Mouse (Mus musculus) CH12.LX (cell line): Measurements from ENCODE around the gene Palm2. TPM values are rescaled to one million over a fixed set of nuclear protein-coding genes. Genes with fewer than 3 reads are reported as not detected.

Source experiments
- DNase-seq: peaks from one replicate; pipeline ENCODE4 v3.0.0-alpha.2; 2013; ENCODE audit errors: extremely low read depth
- H3K27ac ChIP-seq: 2 replicates; pipeline ENCODE4 v1.5.1; 2012; ENCODE audit warnings: low read depth, mild to moderate bottlenecking, control low read depth, moderate library complexity; ENCODE audit not compliant: insufficient read depth
- H3K27me3 ChIP-seq: replicated peaks from 2 replicates; pipeline ENCODE3; 2012; ENCODE audit warnings: inconsistent platforms
- H3K36me3 ChIP-seq, 2 experiments: replicated peaks in 1 of 2; 2 replicates each; pipeline versions ENCODE3 to v1.6.1; 2012; ENCODE audit warnings: inconsistent platforms in 1 of 2, low read length in 1 of 2, mild to moderate bottlenecking in 1 of 2, mixed read lengths in 1 of 2, moderate library complexity in 1 of 2; ENCODE audit not compliant: control insufficient read depth in 1 of 2, insufficient read depth in 1 of 2
- H3K4me1 ChIP-seq, 2 experiments: 2 replicates each; pipeline ENCODE4 v1.6.1; 2012; ENCODE audit warnings: inconsistent platforms in 1 of 2, moderate library complexity in 1 of 2; ENCODE audit not compliant: insufficient read depth in 2 of 2, control insufficient read depth in 1 of 2
- H3K4me2 ChIP-seq: 2 replicates; pipeline ENCODE4 v1.6.1; 2012; ENCODE audit warnings: low read depth, mild to moderate bottlenecking, control low read depth; ENCODE audit not compliant: poor library complexity, insufficient read depth, severe bottlenecking
- H3K4me3 ChIP-seq, 3 experiments: fragments of 150-350 bp in 1 of 3; sonication (generic) in 1 of 3; replicated peaks in 1 of 3; 2 replicates each; pipeline versions ENCODE3 to v1.5.1; 2011 to 2012; ENCODE audit warnings: low read depth in 2 of 3, low read length in 2 of 3, mild to moderate bottlenecking in 2 of 3, moderate library complexity in 2 of 3, control low read depth in 1 of 3, improper control_type of control experiment in 1 of 3, inconsistent platforms in 1 of 3, mixed read lengths in 1 of 3; ENCODE audit not compliant: poor library complexity in 1 of 3
- H3K79me2 ChIP-seq: replicated peaks from 2 replicates; pipeline ENCODE4 v1.6.1; 2012; ENCODE audit warnings: mild to moderate bottlenecking, moderate library complexity; ENCODE audit not compliant: control insufficient read depth, poor library complexity, insufficient read depth, severe bottlenecking; ENCODE audit errors: extremely low read depth
- H3K9ac ChIP-seq: 2 replicates; pipeline ENCODE4 v1.6.1; 2012; ENCODE audit warnings: low read depth, mild to moderate bottlenecking, control low read depth, moderate library complexity; ENCODE audit not compliant: insufficient read depth
- H3K9me3 ChIP-seq: replicated peaks from 2 replicates; pipeline ENCODE3; 2012; ENCODE audit warnings: low read length, inconsistent platforms, mixed read lengths
- BHLHE40 ChIP-seq: IDR thresholded peaks from 2 replicates; pipeline ENCODE4 v1.6.1; 2011; ENCODE audit warnings: mild to moderate bottlenecking, low read depth, low read length, improper control_type of control experiment
- CHD2 ChIP-seq: IDR thresholded peaks from 2 replicates; pipeline ENCODE4 v1.6.1; 2011; ENCODE audit warnings: low read length, improper control_type of control experiment
- CTCF ChIP-seq, 2 experiments: IDR thresholded peaks in 1 of 2; conservative IDR thresholded peaks in 1 of 2; 2 replicates each; pipeline ENCODE4 v1.5.1; 2011 to 2012; ENCODE audit warnings: low read depth in 2 of 2, low read length in 2 of 2, improper control_type of control experiment in 1 of 2, inconsistent platforms in 1 of 2, mild to moderate bottlenecking in 1 of 2, moderate library complexity in 1 of 2
- MAZ ChIP-seq: IDR thresholded peaks from 2 replicates; pipeline ENCODE4 v1.6.1; 2012; ENCODE audit warnings: low read depth, mild to moderate bottlenecking, inconsistent platforms, low read length, improper control_type of control experiment, moderate library complexity
- PAX5 ChIP-seq: IDR thresholded peaks from 2 replicates; pipeline ENCODE4 v1.6.1; 2012; ENCODE audit warnings: low read length, inconsistent platforms, mixed read lengths
- RAD21 ChIP-seq: IDR thresholded peaks from 2 replicates; pipeline ENCODE4 v1.6.1; 2011; ENCODE audit warnings: low read depth, mild to moderate bottlenecking, low read length, improper control_type of control experiment, moderate library complexity
- SMC3 ChIP-seq: IDR thresholded peaks from 2 replicates; pipeline ENCODE4 v1.6.1; 2011; ENCODE audit warnings: low read depth, low read length, improper control_type of control experiment
- TCF12 ChIP-seq: IDR thresholded peaks from 2 replicates; pipeline ENCODE4 v1.6.1; 2014; ENCODE audit warnings: low read depth, mild to moderate bottlenecking, inconsistent platforms, low read length, improper control_type of control experiment
- dilution Hi-C: fragments of 300-500 bp; cut with MboI; formaldehyde crosslinking; loops from 2 replicates; pipeline ENCODE4 v1.14.3; 2020; ENCODE audit warnings: low sequenced_read_pairs; ENCODE audit not compliant: extremely low pct_unique_long_range_greater_than_20kb, extremely low pct_ligation_motif_present
- in situ Hi-C: fragments of 300-500 bp; cut with MboI; formaldehyde crosslinking; loops from 3 replicates; pipeline ENCODE4 v1.14.3; 2019; ENCODE audit warnings: low sequenced_read_pairs, low pct_ligation_motif_present, low pct_unique_long_range_greater_than_20kb, mixed read lengths
- polyA plus RNA-seq: library from polyadenylated mRNA; unstranded; fragments of >175 nt; gene quantifications from 2 replicates; pipeline ENCODE4 v1.2.1, GENCODE M21; 2012; ENCODE audit warnings: low read depth; ENCODE audit not compliant: insufficient read length
- total RNA-seq, 2 experiments: library from RNA; depleted of rRNA; stranded (reverse); fragments of 300-350 nt in 1 of 2; fragments of >200 nt in 1 of 2; gene quantifications; 2 replicates each; pipeline ENCODE4 v1.2.3; 2012 to 2014

Gene Palm2
- 0.04 TPM in 1 of 2 replicates, not detected in the other for total RNA-seq (2012; rRNA removed)
- not detected in 2 replicates for total RNA-seq (2014; rRNA removed)
- not detected in 2 replicates for polyA plus RNA-seq

DNA sequence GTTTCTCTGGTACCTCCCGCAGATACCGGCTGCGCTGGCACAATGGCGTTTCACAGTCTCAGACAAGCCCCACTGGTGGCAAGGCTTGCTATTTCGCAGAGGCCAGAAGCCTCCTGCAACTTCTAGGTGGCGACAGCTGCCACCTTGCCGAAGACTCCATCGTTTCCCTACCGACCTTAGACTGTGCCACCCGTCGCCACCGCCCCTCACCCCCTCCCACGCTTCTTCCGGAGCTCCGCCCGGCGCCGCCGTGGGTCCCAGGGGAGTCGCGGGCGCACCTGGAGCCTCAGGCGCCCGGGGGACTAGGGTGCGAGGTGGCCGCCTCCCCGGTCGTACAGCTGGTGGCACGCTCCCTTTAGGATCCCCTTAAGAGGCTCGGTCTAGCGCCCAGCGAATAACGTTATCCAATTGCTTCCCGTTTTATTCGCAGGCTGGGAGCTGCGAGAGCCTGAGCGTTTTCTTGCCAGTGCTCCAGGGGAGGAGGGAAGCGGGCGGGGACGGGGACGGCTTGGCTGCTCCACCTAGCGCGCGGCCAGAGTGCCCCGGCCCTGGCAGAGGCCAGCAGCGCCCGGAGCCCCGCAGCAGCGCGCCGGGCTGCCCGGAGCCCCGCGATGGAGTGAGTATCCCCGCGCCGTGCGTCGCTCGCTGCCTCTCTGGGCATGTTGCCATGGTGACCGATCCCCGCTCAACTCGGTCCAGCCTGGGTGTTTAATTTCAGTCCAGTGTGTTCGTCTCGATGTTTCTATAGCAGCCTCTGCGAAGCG, at the start of gene Palm2:
Gene Palm2, plus strand, starts transcription at position 307 of the 764 bp plus-strand sequence.
- Histone ChIP-seq H3K9ac (no peak within 1 kb of the TSS), H3K4me1 (peaks cover 5 to 15% of the 10 kb centered on the region in 2 experiments; a peak in 2 of 4 replicates), H3K36me3 (no peaks in the 10 kb centered on the region), H3K79me2 (no peaks in the 10 kb centered on the region), H3K9me3 (no peaks in the 10 kb centered on the region), H3K27ac (no peak within 1 kb of the TSS), H3K4me2 (peak within 1 kb of the TSS; percentile 82), H3K27me3 (peaks cover 48% of the 10 kb centered on the region), H3K4me3 (peak within 1 kb of the TSS in 2 of 3 experiments; percentile 24 to 38)
- dilution Hi-C loops, result no loop called here
- DNase-seq, result peak; percentile 24
- in situ Hi-C loops, result no loop called here
- TF ChIP-seq PAX5 (no peak), TCF12 (peak; percentile 46; the same call in 1 of the 2 replicates), BHLHE40 (peak; percentile 19; the same call in 1 of the 2 replicates)

DNA sequence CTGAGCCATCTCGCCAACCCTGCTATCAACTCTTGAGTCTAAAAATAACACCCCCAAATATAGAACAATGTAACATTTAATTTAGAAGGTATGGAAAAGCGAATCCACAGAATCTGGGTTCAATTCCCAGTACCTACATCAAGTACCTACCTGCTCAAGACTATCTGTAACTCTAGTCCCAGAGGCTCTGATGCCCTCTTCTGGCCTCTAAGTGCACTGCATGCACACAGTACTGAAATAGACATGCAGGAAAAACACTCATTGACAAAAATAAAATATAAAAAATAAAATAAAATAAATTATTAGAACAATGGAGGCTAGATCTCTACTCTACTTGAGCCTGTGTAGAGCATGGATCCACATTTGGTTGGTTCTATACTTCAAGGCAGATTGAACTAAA, 49.7 kb upstream of the Palm2 start:
- H3K4me3 ChIP-seq, result no peak overlapping the region
- peak; percentile 51 to 60 for TF ChIP-seq CTCF (conservative IDR thresholded peaks at IDR 0.05 in 1 of 2, IDR thresholded peaks at IDR 0.05 in 1 of 2; ENCODE audit: low read depth in 2 of 2, low read length in 2 of 2)
- TF ChIP-seq SMC3, result peak; percentile 29
- TF ChIP-seq TCF12, result no peak
- TF ChIP-seq MAZ, result no peak
- no peaks in the 10 kb centered on the region for H3K79me2 ChIP-seq
- H3K4me2 ChIP-seq, result no peak overlapping the region
- dilution Hi-C loops (no loop called here), in situ Hi-C loops (no loop called here)
- no peaks in the 10 kb centered on the region for H3K4me1 ChIP-seq
- H3K9ac ChIP-seq, result no peak overlapping the region
- no peaks in the 10 kb centered on the region for H3K9me3 ChIP-seq
- H3K27ac ChIP-seq, result no peak overlapping the region
- peak; percentile 17 for DNase-seq
- H3K27me3 ChIP-seq, result no peaks in the 10 kb centered on the region
- H3K36me3 ChIP-seq, result no peaks in the 10 kb centered on the region

DNA sequence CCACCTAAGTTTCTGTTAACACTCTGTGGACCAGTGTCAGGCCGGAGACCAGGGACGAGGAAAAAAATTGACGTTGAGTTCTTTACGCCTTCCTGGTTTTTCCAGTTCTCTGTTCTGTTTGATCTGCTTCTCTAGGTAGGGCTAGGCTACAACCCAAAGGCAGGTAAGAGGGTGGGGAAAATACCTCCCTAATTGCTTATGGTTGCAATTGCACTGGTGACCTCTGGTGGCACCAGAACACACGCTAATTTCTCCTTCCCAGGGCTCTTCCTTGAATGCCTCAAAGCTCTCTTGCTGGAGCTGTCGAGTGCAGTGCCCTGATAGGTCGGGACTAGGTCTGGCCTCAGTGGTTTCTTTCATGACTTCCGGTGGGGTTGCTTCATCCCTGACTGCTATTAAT, 42.9 kb upstream of the Palm2 start:
- Histone ChIP-seq H3K36me3 (no peaks in the 10 kb centered on the region), H3K27ac (no peak overlapping the region), H3K9me3 (no peaks in the 10 kb centered on the region), H3K27me3 (no peaks in the 10 kb centered on the region), H3K4me1 (no peaks in the 10 kb centered on the region), H3K4me2 (no peak overlapping the region), H3K79me2 (no peaks in the 10 kb centered on the region), H3K4me3 (no peak overlapping the region), H3K9ac (no peak overlapping the region)
- dilution Hi-C loops (no loop called here), in situ Hi-C loops (no loop called here)
- DNase-seq, result no peak
- TF ChIP-seq RAD21, result peak; percentile 5; the same call in 1 of the 2 replicates
- TF ChIP-seq CTCF (conservative IDR thresholded peaks at IDR 0.05 in 1 of 2, IDR thresholded peaks at IDR 0.05 in 1 of 2; ENCODE audit: low read depth in 2 of 2, low read length in 2 of 2), result peak in 1 of 2 experiments; percentile 41; a peak in 2 of 4 replicates
- no peak for TF ChIP-seq CHD2
